Mouse (Mus musculus): ENCODE measurements around the gene Serpina3a. TPM values are rescaled to one million over a fixed set of nuclear protein-coding genes. Genes with fewer than 3 reads are reported as not detected.

Gene Serpina3a
- polyA plus RNA-seq, 1 experiment from 2014 or later: not detected

Other genes with a start within 250 kb of the Serpina3a start
- 1.7 and 14.8 TPM in 2 replicates for gene Serpina1a, start 249.2 kb upstream of the Serpina3a start, polyA plus RNA-seq (2015; fragmentation: Nextera tagmentation; extraction: Ambion mirVana)
- 0.62 and 7.2 TPM in 2 replicates for gene Serpina1c, start 207.8 kb upstream of the Serpina3a start, polyA plus RNA-seq (2015; fragmentation: Nextera tagmentation; extraction: Ambion mirVana)
- 0.85 and 7.3 TPM in 2 replicates for gene Serpina1e, start 153.7 kb upstream of the Serpina3a start, polyA plus RNA-seq (2015; fragmentation: Nextera tagmentation; extraction: Ambion mirVana)
- gene Serpina11, start 122.8 kb upstream of the Serpina3a start, polyA plus RNA-seq (2015; fragmentation: Nextera tagmentation; extraction: Ambion mirVana): 0.14 TPM in 1 of 2 replicates, not detected in the other
- gene Serpina9, start 99.0 kb upstream of the Serpina3a start, polyA plus RNA-seq (2015; fragmentation: Nextera tagmentation; extraction: Ambion mirVana): 0.38 and 1.1 TPM in 2 replicates
- gene Serpina12, start 68.3 kb upstream of the Serpina3a start, polyA plus RNA-seq (2015; fragmentation: Nextera tagmentation; extraction: Ambion mirVana): 0.14 TPM in 1 of 2 replicates, not detected in the other
- not detected in 2 replicates for gene Serpina5, start 11.6 kb upstream of the Serpina3a start, polyA plus RNA-seq (2015; fragmentation: Nextera tagmentation; extraction: Ambion mirVana)
- not detected in 2 replicates for gene Serpina3b, start 15.3 kb downstream of the Serpina3a start, polyA plus RNA-seq (2015; fragmentation: Nextera tagmentation; extraction: Ambion mirVana)
- 0.06 and 0.28 TPM in 2 replicates for gene Serpina3c, start 41.1 kb downstream of the Serpina3a start, polyA plus RNA-seq (2015; fragmentation: Nextera tagmentation; extraction: Ambion mirVana)
- gene Serpina3f, start 101.8 kb downstream of the Serpina3a start, polyA plus RNA-seq (2015; fragmentation: Nextera tagmentation; extraction: Ambion mirVana): 0.06 and 0.14 TPM in 2 replicates
- gene Serpina3g, start 123.5 kb downstream of the Serpina3a start, polyA plus RNA-seq (2015; fragmentation: Nextera tagmentation; extraction: Ambion mirVana): 2.7 and 4.0 TPM in 2 replicates
- 0.23 and 0.68 TPM in 2 replicates for gene Serpina3i, start 150.4 kb downstream of the Serpina3a start, polyA plus RNA-seq (2015; fragmentation: Nextera tagmentation; extraction: Ambion mirVana)
- not detected in 2 replicates for gene Serpina3j, start 201.8 kb downstream of the Serpina3a start, polyA plus RNA-seq (2015; fragmentation: Nextera tagmentation; extraction: Ambion mirVana)
- gene Serpina3k, start 225.8 kb downstream of the Serpina3a start, polyA plus RNA-seq (2015; fragmentation: Nextera tagmentation; extraction: Ambion mirVana): not detected in 2 replicates
- gene Serpina3m, start 225.8 kb downstream of the Serpina3a start, polyA plus RNA-seq (2015; fragmentation: Nextera tagmentation; extraction: Ambion mirVana): not detected in 2 replicates